Mouse (Mus musculus) frontal cortex, postnatal 14 days (tissue): ENCODE measurements around the gene Vtn.
A peak's percentile ranks its signal among the peaks of the same experiment; 100 is the strongest.

ENCODE experiments used
- DNase-seq, 2 experiments: peaks; one replicate each; pipeline ENCODE4 v3.0.0; 2022; ENCODE audit warnings: low spot score in 2 of 2

Vtn gene

GRCm38 (mm10) chr11:78499004-78499403 lies at the start of gene Vtn:
Gene Vtn, plus strand, starts transcription at chr11:78499091.
- no peak for DNase-seq

GRCm38 (mm10) chr11:78450337-78450736 lies 48.6 kb upstream of the Vtn start:
- DNase-seq, result no peak

- peak in 1 of 2 experiments; percentile 43 for DNase-seq
These were observed 45.2 kb upstream of the Vtn start for GRCm38 (mm10) chr11:78453675-78454074.

- DNase-seq, result no peak
These were observed 44.6 kb upstream of the Vtn start for GRCm38 (mm10) chr11:78454276-78454675.

GRCm38 (mm10) chr11:78455308-78455707 lies 43.6 kb upstream of the Vtn start:
- DNase-seq, result no peak

- no peak for DNase-seq
These were observed 40.2 kb upstream of the Vtn start for GRCm38 (mm10) chr11:78458740-78459139.

GRCm38 (mm10) chr11:78461894-78462293 lies 37.0 kb upstream of the Vtn start:
- DNase-seq, result no peak

GRCm38 (mm10) chr11:78462669-78463068 lies 36.2 kb upstream of the Vtn start:
- DNase-seq, result no peak

- DNase-seq, result no peak
These were observed 35.4 kb upstream of the Vtn start for GRCm38 (mm10) chr11:78463286-78464036.

- DNase-seq, result no peak
These were observed 33.8 kb upstream of the Vtn start for GRCm38 (mm10) chr11:78465116-78465515.

- peak; percentile 69 to 73 for DNase-seq
These were observed 33.2 kb upstream of the Vtn start, which contains the start of gene Slc46a1 for GRCm38 (mm10) chr11:78465568-78466180. Gene Slc46a1, plus strand, starts transcription at chr11:78465697.

GRCm38 (mm10) chr11:78466242-78466912 lies 32.5 kb upstream of the Vtn start:
- DNase-seq, result no peak

GRCm38 (mm10) chr11:78467515-78467914 lies 31.4 kb upstream of the Vtn start:
- no peak for DNase-seq

- DNase-seq, result no peak
These were observed 31.0 kb upstream of the Vtn start for GRCm38 (mm10) chr11:78467932-78468331.

GRCm38 (mm10) chr11:78471326-78472103 lies 27.4 kb upstream of the Vtn start:
- no peak for DNase-seq

- no peak for DNase-seq
These were observed 23.6 kb upstream of the Vtn start for GRCm38 (mm10) chr11:78475289-78475688.

GRCm38 (mm10) chr11:78483639-78484038 lies 15.3 kb upstream of the Vtn start:
- no peak for DNase-seq

- peak; percentile 52 to 76 for DNase-seq
These were observed 10.7 kb upstream of the Vtn start for GRCm38 (mm10) chr11:78488168-78488567.

GRCm38 (mm10) chr11:78490781-78491241 lies 8.1 kb upstream of the Vtn start:
- DNase-seq, result peak in 1 of 2 experiments; percentile 56

GRCm38 (mm10) chr11:78495904-78496303 lies 3.0 kb upstream of the Vtn start:
- DNase-seq, result no peak

GRCm38 (mm10) chr11:78497071-78497541 lies 1.8 kb upstream of the Vtn start:
- DNase-seq, result peak in 1 of 2 experiments; percentile 51
